Mouse (Mus musculus): ENCODE measurements around the gene Nfkb2. TPM values are rescaled to one million over a fixed set of nuclear protein-coding genes. Genes with fewer than 3 reads are reported as not detected.
A peak's percentile ranks its signal among the peaks of the same experiment; 100 is the strongest.

Gene Nfkb2
- polyA plus RNA-seq, 1 experiment = 89.6 TPM

GRCm38 (mm10) chr19:46313591-46313990 is 9.5 kb downstream of the Nfkb2 start:
- peaks cover 33% of the 10 kb centered on the region for H3K36me3 ChIP-seq (ENCODE audit: control insufficient read depth, insufficient read depth, low read length)
- TF ChIP-seq POLR2A (IDR thresholded peaks at IDR 0.05; ENCODE audit: low read depth, low read length) = no peak
- TF ChIP-seq CTCF (IDR thresholded peaks at IDR 0.05; ENCODE audit: extremely low read depth, insufficient read length, insufficient replicate concordance, low read depth, low read length) = no peak
- peaks cover 40% of the 10 kb centered on the region for H3K27me3 ChIP-seq (ENCODE audit: control insufficient read depth, insufficient read depth, low read length)
- peaks cover 10% of the 10 kb centered on the region for H3K4me1 ChIP-seq (ENCODE audit: control insufficient read depth, insufficient read depth, insufficient read length, low read length)
- WGBS = 75% methylated on average over 6 of the region's 6 CpGs
- H3K27ac ChIP-seq (ENCODE audit: insufficient read depth, low read depth, low read length) = no peak overlapping the region
- H3K4me3 ChIP-seq (ENCODE audit: low read depth, low read length) = no peak overlapping the region

- no peak for TF ChIP-seq CTCF (IDR thresholded peaks at IDR 0.05; ENCODE audit: extremely low read depth, insufficient read length, insufficient replicate concordance, low read depth, low read length)
- no peak for TF ChIP-seq POLR2A (IDR thresholded peaks at IDR 0.05; ENCODE audit: low read depth, low read length)
- Histone ChIP-seq H3K27ac (ENCODE audit: insufficient read depth, low read depth, low read length) (no peak overlapping the region), H3K36me3 (ENCODE audit: control insufficient read depth, insufficient read depth, low read length) (peaks cover 32% of the 10 kb centered on the region), H3K27me3 (ENCODE audit: control insufficient read depth, insufficient read depth, low read length) (peaks cover 46% of the 10 kb centered on the region), H3K4me1 (ENCODE audit: control insufficient read depth, insufficient read depth, insufficient read length, low read length) (peaks cover 6% of the 10 kb centered on the region), H3K4me3 (ENCODE audit: low read depth, low read length) (no peak overlapping the region)
- 24% methylated on average over 18 of the region's 18 CpGs for WGBS
Observed at GRCm38 (mm10) chr19:46314151-46314601, 10.1 kb downstream of the Nfkb2 start.

- TF ChIP-seq POLR2A (IDR thresholded peaks at IDR 0.05; ENCODE audit: low read depth, low read length) (no peak), CTCF (IDR thresholded peaks at IDR 0.05; ENCODE audit: extremely low read depth, insufficient read length, insufficient replicate concordance, low read depth, low read length) (no peak)
- peaks cover 6% of the 10 kb centered on the region for H3K4me1 ChIP-seq (ENCODE audit: control insufficient read depth, insufficient read depth, insufficient read length, low read length)
- H3K27me3 ChIP-seq (ENCODE audit: control insufficient read depth, insufficient read depth, low read length) = peaks cover 54% of the 10 kb centered on the region
- H3K4me3 ChIP-seq (ENCODE audit: low read depth, low read length) = no peak overlapping the region
- H3K36me3 ChIP-seq (ENCODE audit: control insufficient read depth, insufficient read depth, low read length) = peaks cover 24% of the 10 kb centered on the region
- H3K27ac ChIP-seq (ENCODE audit: insufficient read depth, low read depth, low read length) = 0 out of 2 replicates have a peak overlapping the region, but pooled peaks have one; percentile 28
- WGBS = 11% methylated on average over 14 of the region's 14 CpGs
Observed at GRCm38 (mm10) chr19:46314872-46315742, 11.0 kb downstream of the Nfkb2 start.

- no peak for TF ChIP-seq CTCF (IDR thresholded peaks at IDR 0.05; ENCODE audit: extremely low read depth, insufficient read length, insufficient replicate concordance, low read depth, low read length)
- TF ChIP-seq POLR2A (IDR thresholded peaks at IDR 0.05; ENCODE audit: low read depth, low read length) = no peak
- 50% methylated on average over 12 of the region's 12 CpGs for WGBS
- peaks cover 6% of the 10 kb centered on the region for H3K4me1 ChIP-seq (ENCODE audit: control insufficient read depth, insufficient read depth, insufficient read length, low read length)
- peak overlapping the region; percentile 16; the same call in 1 of the 2 replicates for H3K4me3 ChIP-seq (ENCODE audit: low read depth, low read length)
- H3K27ac ChIP-seq (ENCODE audit: insufficient read depth, low read depth, low read length) = peak overlapping the region; percentile 33
- peaks cover 54% of the 10 kb centered on the region for H3K27me3 ChIP-seq (ENCODE audit: control insufficient read depth, insufficient read depth, low read length)
- peaks cover 16% of the 10 kb centered on the region for H3K36me3 ChIP-seq (ENCODE audit: control insufficient read depth, insufficient read depth, low read length)
Observed at GRCm38 (mm10) chr19:46315752-46316610, 11.9 kb downstream of the Nfkb2 start.

- peak overlapping the region; percentile 32 for H3K27ac ChIP-seq (ENCODE audit: insufficient read depth, low read depth, low read length)
- peaks cover 6% of the 10 kb centered on the region for H3K4me1 ChIP-seq (ENCODE audit: control insufficient read depth, insufficient read depth, insufficient read length, low read length)
- peaks cover 54% of the 10 kb centered on the region for H3K27me3 ChIP-seq (ENCODE audit: control insufficient read depth, insufficient read depth, low read length)
- H3K4me3 ChIP-seq (ENCODE audit: low read depth, low read length) = peak overlapping the region; percentile 53
- 27% methylated on average over 15 of the region's 15 CpGs for WGBS
- TF ChIP-seq CTCF (IDR thresholded peaks at IDR 0.05; ENCODE audit: extremely low read depth, insufficient read length, insufficient replicate concordance, low read depth, low read length) = no peak
- TF ChIP-seq POLR2A (IDR thresholded peaks at IDR 0.05; ENCODE audit: low read depth, low read length) = no peak
- peaks cover 6% of the 10 kb centered on the region for H3K36me3 ChIP-seq (ENCODE audit: control insufficient read depth, insufficient read depth, low read length)
Observed at GRCm38 (mm10) chr19:46316846-46317545, 12.9 kb downstream of the Nfkb2 start.

GRCm38 (mm10) chr19:46317546-46317885 is 13.4 kb downstream of the Nfkb2 start:
- H3K27ac ChIP-seq (ENCODE audit: insufficient read depth, low read depth, low read length) = peak overlapping the region; percentile 32; the same call in 1 of the 2 replicates
- peaks cover 4% of the 10 kb centered on the region; the same call in 1 of the 2 replicates for H3K36me3 ChIP-seq (ENCODE audit: control insufficient read depth, insufficient read depth, low read length)
- peaks cover 54% of the 10 kb centered on the region for H3K27me3 ChIP-seq (ENCODE audit: control insufficient read depth, insufficient read depth, low read length)
- H3K4me3 ChIP-seq (ENCODE audit: low read depth, low read length) = peak overlapping the region; percentile 53
- H3K4me1 ChIP-seq (ENCODE audit: control insufficient read depth, insufficient read depth, insufficient read length, low read length) = peaks cover 6% of the 10 kb centered on the region
- 3% methylated on average over 48 of the region's 48 CpGs for WGBS
- TF ChIP-seq CTCF (IDR thresholded peaks at IDR 0.05; ENCODE audit: extremely low read depth, insufficient read length, insufficient replicate concordance, low read depth, low read length) (no peak), POLR2A (IDR thresholded peaks at IDR 0.05; ENCODE audit: low read depth, low read length) (no peak)
